In genomic region chr7:99649585-99649984, GRCm38 (mm10) we compare ENCODE assay signal across 31 mouse cellular contexts. TPM values are rescaled to one million over a fixed set of nuclear protein-coding genes. Genes with fewer than 3 reads are reported as not detected.
A peak's percentile ranks its signal among the peaks of the same experiment; 100 is the strongest.
DNase-seq lines count a peak whose midpoint lies in the region; ATAC-seq and TF ChIP-seq lines count a peak whose summit lies in the region.
"Had no signal": no experiment of that assay in that cellular context is flagged by ENCODE, and none has a peak within 500 bp of the region (broad histone marks: within the 10 kb centered on the region; RNA-seq: fewer than 3 reads in every experiment).

No protein-coding gene starts in this region.

- no peak for TF ChIP-seq POLR2A in brain, embryonic 14.5 days (IDR thresholded peaks at IDR 0.05; ENCODE audit: borderline replicate concordance, extremely low read depth, insufficient read depth, insufficient read length, poor library complexity, severe bottlenecking)

- no peak overlapping the region for H3K4me2 ChIP-seq in midbrain, embryonic 14.5 days (ENCODE audit: low read length)
- no peak overlapping the region for H3K4me2 ChIP-seq in midbrain, embryonic 11.5 days
- no peak overlapping the region for H3K4me2 ChIP-seq in neural tube, embryonic 14.5 days (ENCODE audit: low read depth, low read length)
- no peak overlapping the region for H3K4me2 ChIP-seq in neural tube, embryonic 15.5 days
- H3K4me2 ChIP-seq: embryonic facial prominence, embryonic 13.5 days; forebrain, embryonic 12.5 days; heart, embryonic 13.5 days; hindbrain, embryonic 15.5 days had no signal

- H3K36me3 ChIP-seq in midbrain, embryonic 14.5 days (ENCODE audit: control insufficient read depth, insufficient read depth, low read length), result no peaks in the 10 kb centered on the region
- H3K36me3 ChIP-seq in midbrain, embryonic 11.5 days (ENCODE audit: control insufficient read depth, insufficient read depth, low read length), result no peaks in the 10 kb centered on the region
- no peaks in the 10 kb centered on the region for H3K36me3 ChIP-seq in neural tube, embryonic 14.5 days (ENCODE audit: control insufficient read depth, insufficient read depth, low read length)
- H3K36me3 ChIP-seq in neural tube, embryonic 15.5 days, result no peaks in the 10 kb centered on the region
- H3K36me3 ChIP-seq: embryonic facial prominence, embryonic 10.5 days; embryonic facial prominence, embryonic 13.5 days; forebrain, embryonic 12.5 days; G1E; heart, embryonic 10.5 days; heart, embryonic 13.5 days; hindbrain, embryonic 15.5 days had no signal

- WGBS in midbrain, embryonic 14.5 days, result 38% methylated on average over 4 of the region's 4 CpGs
- 70% methylated on average over 4 of the region's 4 CpGs for WGBS in midbrain, embryonic 11.5 days
- WGBS in neural tube, embryonic 14.5 days, result 21% methylated on average over 4 of the region's 4 CpGs
- 27% methylated on average over 4 of the region's 4 CpGs for WGBS in neural tube, embryonic 15.5 days

- intact Hi-C loops in gastrocnemius, adult 2 months (cut with DNase I), result no loop called here

- H3K27me3 ChIP-seq in midbrain, embryonic 14.5 days (ENCODE audit: control insufficient read depth, insufficient read depth, low read length), result no peaks in the 10 kb centered on the region
- H3K27me3 ChIP-seq in midbrain, embryonic 11.5 days (ENCODE audit: control insufficient read depth, insufficient read depth, low read length), result no peaks in the 10 kb centered on the region
- H3K27me3 ChIP-seq in neural tube, embryonic 14.5 days (ENCODE audit: control insufficient read depth, insufficient read depth, low read length), result no peaks in the 10 kb centered on the region
- no peaks in the 10 kb centered on the region for H3K27me3 ChIP-seq in neural tube, embryonic 15.5 days (replicated peaks)
- H3K27me3 ChIP-seq: embryonic facial prominence, embryonic 13.5 days; forebrain, embryonic 12.5 days; hindbrain, embryonic 15.5 days had no signal

- TF ChIP-seq CTCF in gastrocnemius, adult 2 months (IDR thresholded peaks at IDR 0.05), result no peak
- TF ChIP-seq CTCF in brain, embryonic 14.5 days (IDR thresholded peaks at IDR 0.05; ENCODE audit: borderline replicate concordance, extremely low read depth, insufficient read depth, insufficient read length), result no peak

- H3K4me1 ChIP-seq in midbrain, embryonic 14.5 days (ENCODE audit: control insufficient read depth, insufficient read depth, low read length), result 0 out of 2 replicates have a peak, but pooled peaks cover 7% of the 10 kb centered on the region
- no peaks in the 10 kb centered on the region for H3K4me1 ChIP-seq in midbrain, embryonic 11.5 days (ENCODE audit: control insufficient read depth, insufficient read depth, low read length)
- peaks cover 15% of the 10 kb centered on the region for H3K4me1 ChIP-seq in neural tube, embryonic 14.5 days (ENCODE audit: control insufficient read depth, insufficient read depth, low read length)
- peaks cover 23% of the 10 kb centered on the region for H3K4me1 ChIP-seq in neural tube, embryonic 15.5 days
- H3K4me1 ChIP-seq: embryonic facial prominence, embryonic 10.5 days; embryonic facial prominence, embryonic 13.5 days; heart, embryonic 10.5 days had no signal

- H3K27ac ChIP-seq in gastrocnemius, adult 2 months, result no peak overlapping the region
- no peak overlapping the region for H3K27ac ChIP-seq in midbrain, embryonic 14.5 days (replicated peaks; ENCODE audit: low read depth, low read length)
- H3K27ac ChIP-seq in midbrain, embryonic 11.5 days (ENCODE audit: low read depth, low read length), result no peak overlapping the region
- no peak overlapping the region for H3K27ac ChIP-seq in neural tube, embryonic 14.5 days (ENCODE audit: low read depth, low read length)
- H3K27ac ChIP-seq in neural tube, embryonic 15.5 days (replicated peaks), result no peak overlapping the region
- H3K27ac ChIP-seq: embryonic facial prominence, embryonic 10.5 days; embryonic facial prominence, embryonic 13.5 days; forebrain, embryonic 12.5 days; heart, adult 2 months; heart, embryonic 10.5 days; heart, embryonic 13.5 days; hindbrain, embryonic 15.5 days had no signal

- ATAC-seq in midbrain, embryonic 14.5 days (ENCODE audit: low FRiP score, low TSS enrichment), result no peak
- ATAC-seq in midbrain, embryonic 11.5 days (ENCODE audit: low FRiP score), result no peak
- peak; percentile 34; the same call in 1 of the 2 replicates for ATAC-seq in neural tube, embryonic 14.5 days (ENCODE audit: low read depth)
- no peak for ATAC-seq in neural tube, embryonic 15.5 days (ENCODE audit: low FRiP score)
- ATAC-seq: forebrain, embryonic 16.5 days had no signal

- no peak overlapping the region for H3K4me3 ChIP-seq in gastrocnemius, adult 2 months
- H3K4me3 ChIP-seq in midbrain, embryonic 14.5 days (replicated peaks; ENCODE audit: low read depth, low read length), result no peak overlapping the region
- no peak overlapping the region for H3K4me3 ChIP-seq in midbrain, embryonic 11.5 days (ENCODE audit: low read depth, low read length)
- H3K4me3 ChIP-seq in neural tube, embryonic 14.5 days (ENCODE audit: low read depth, low read length), result no peak overlapping the region
- H3K4me3 ChIP-seq in neural tube, embryonic 15.5 days (replicated peaks), result no peak overlapping the region
- H3K4me3 ChIP-seq: embryonic facial prominence, embryonic 10.5 days; embryonic facial prominence, embryonic 13.5 days; erythroblast, embryonic 14.5 days; forebrain, embryonic 12.5 days; heart, adult 2 months; heart, embryonic 10.5 days; heart, embryonic 13.5 days; hindbrain, embryonic 15.5 days had no signal

- peak; percentile 8 for DNase-seq in gastrocnemius, adult 2 months
- no peak for DNase-seq in gastrocnemius, adult 8-10 months (ENCODE audit: low spot score in 2 of 2)
- peak; percentile 21 for DNase-seq in midbrain, embryonic 14.5 days
- DNase-seq in midbrain, embryonic 11.5 days (ENCODE audit: low spot score, missing footprints), result no peak
- peak; percentile 29 for DNase-seq in brain, embryonic 14.5 days (ENCODE audit: low read depth)
- DNase-seq in spleen, postnatal 36 days (ENCODE audit: low spot score in 2 of 2), result no peak
- DNase-seq: adrenal gland, adult 2 months; adrenal gland, postnatal 14 days; B cell, adult 2 months; cerebellum, adult 11-12 months; cerebellum, adult 8-10 months; cerebellum, postnatal 10 days; cerebellum, postnatal 36 days; embryo, embryonic 11 days; gastrocnemius, postnatal 10 days; gastrocnemius, postnatal 36 days; heart, adult 2 months; heart, postnatal 14 days; heart, postnatal 4 days had no signal

- H3K9me3 ChIP-seq in midbrain, embryonic 14.5 days (ENCODE audit: control insufficient read depth, low read length), result no peaks in the 10 kb centered on the region
- H3K9me3 ChIP-seq in midbrain, embryonic 11.5 days (ENCODE audit: control insufficient read depth, low read length), result no peaks in the 10 kb centered on the region
- no peaks in the 10 kb centered on the region for H3K9me3 ChIP-seq in neural tube, embryonic 14.5 days (ENCODE audit: control insufficient read depth, low read length)
- H3K9me3 ChIP-seq in neural tube, embryonic 15.5 days (replicated peaks), result no peaks in the 10 kb centered on the region
- H3K9me3 ChIP-seq: embryonic facial prominence, embryonic 10.5 days; embryonic facial prominence, embryonic 13.5 days; forebrain, embryonic 12.5 days; G1E; heart, embryonic 13.5 days; hindbrain, embryonic 15.5 days had no signal

- no peak overlapping the region for H3K9ac ChIP-seq in midbrain, embryonic 14.5 days (replicated peaks; ENCODE audit: low read length)
- no peak overlapping the region for H3K9ac ChIP-seq in midbrain, embryonic 11.5 days (ENCODE audit: low read length)
- H3K9ac ChIP-seq in neural tube, embryonic 14.5 days (replicated peaks; ENCODE audit: low read depth, low read length), result no peak overlapping the region
- H3K9ac ChIP-seq in neural tube, embryonic 15.5 days (replicated peaks), result no peak overlapping the region
- H3K9ac ChIP-seq: embryonic facial prominence, embryonic 13.5 days; forebrain, embryonic 12.5 days; heart, embryonic 13.5 days; hindbrain, embryonic 15.5 days had no signal

RNA-seq across cellular contexts. Expression of gene Tpbgl, which starts 22.7 kb away (rescaled TPM):
- 10 to 100 TPM; 47.8 to 69.3 TPM for total RNA-seq in gastrocnemius, adult 2 months (2021)
- 10 to 100 TPM; 52.4 to 77.6 (median 63.1) TPM for total RNA-seq in gastrocnemius, adult 8-10 months (2022)
- polyA plus RNA-seq in midbrain, embryonic 14.5 days (2014; fragmentation: Nextera tagmentation; extraction: Ambion mirVana), result 1.2 and 1.6 TPM in 2 replicates
- 0.34 and 0.92 TPM in 2 replicates for polyA plus RNA-seq in midbrain, embryonic 11.5 days (2014; fragmentation: Nextera tagmentation; extraction: Ambion mirVana)
- polyA plus RNA-seq in neural tube, embryonic 14.5 days (2014; fragmentation: Nextera tagmentation; extraction: Ambion mirVana), result 1.8 and 3.5 TPM in 2 replicates
- polyA plus RNA-seq in neural tube, embryonic 15.5 days (2015; fragmentation: Nextera tagmentation; extraction: Ambion mirVana), result 2.5 and 3.2 TPM in 2 replicates
- polyA plus RNA-seq in brain, embryonic 14.5 days (2012; rRNA removed), result 0.83 and 1.7 TPM in 2 replicates
- total RNA-seq: granulocyte monocyte progenitor cell, adult 5-6 weeks had no signal
- polyA plus RNA-seq: G1E had no signal

Comparison
In these comparisons a context has a peak if more than half of its experiments do, and no peak if none do; other contexts are left out.
1. DNase-seq: peak in gastrocnemius, adult 2 months (single experiment), midbrain, embryonic 14.5 days (single experiment) and brain, embryonic 14.5 days (single experiment); none in gastrocnemius, adult 8-10 months (0 of 2), midbrain, embryonic 11.5 days (single experiment) and spleen, postnatal 36 days (0 of 2).